Mouse (Mus musculus) MEL (cell line): Measurements from ENCODE around the gene Atl2. TPM values are rescaled to one million over a fixed set of nuclear protein-coding genes. Genes with fewer than 3 reads are reported as not detected.

Experiments used
- DNase-seq: peaks from one replicate; pipeline ENCODE4 v3.0.0; 2011; ENCODE audit warnings: low read depth, low spot score
- H3K27ac ChIP-seq: 2 replicates; pipeline ENCODE4 v1.5.1; 2012; ENCODE audit warnings: low read depth, mild to moderate bottlenecking, control low read depth, low read length, moderate library complexity; ENCODE audit not compliant: control insufficient read depth
- H3K27me3 ChIP-seq, 2 experiments: fragments of 150-350 bp in 1 of 2; sonication (generic) in 1 of 2; 2 replicates each; pipeline ENCODE4 v1.6.1; 2012; ENCODE audit warnings: low read length in 2 of 2, mild to moderate bottlenecking in 2 of 2, improper control_type of control experiment in 1 of 2, moderate library complexity in 1 of 2; ENCODE audit not compliant: insufficient read depth in 2 of 2, control insufficient read depth in 1 of 2
- H3K36me3 ChIP-seq, 2 experiments: 2 replicates each; pipeline ENCODE4 v1.6.1; 2012 to 2014; ENCODE audit warnings: low read length in 2 of 2, improper control_type of control experiment in 1 of 2, inconsistent platforms in 1 of 2, mild to moderate bottlenecking in 1 of 2; ENCODE audit not compliant: insufficient read depth in 2 of 2, control insufficient read depth in 1 of 2
- H3K4me1 ChIP-seq, 2 experiments: fragments of 150-350 bp in 1 of 2; sonication (generic) in 1 of 2; 2 replicates each; pipeline ENCODE4 v1.6.1; 2012; ENCODE audit warnings: low read length in 2 of 2, improper control_type of control experiment in 1 of 2, mild to moderate bottlenecking in 1 of 2; ENCODE audit not compliant: insufficient read depth in 2 of 2, control insufficient read depth in 1 of 2
- H3K4me3 ChIP-seq, 2 experiments: fragments of 150-350 bp in 1 of 2; sonication (generic) in 1 of 2; 2 replicates each; pipeline ENCODE4 v1.5.1; 2012; ENCODE audit warnings: low read depth in 2 of 2, low read length in 2 of 2, mild to moderate bottlenecking in 2 of 2, moderate library complexity in 2 of 2, control low read depth in 1 of 2, improper control_type of control experiment in 1 of 2; ENCODE audit not compliant: control insufficient read depth in 1 of 2, insufficient read depth in 1 of 2
- H3K79me2 ChIP-seq: 2 replicates; pipeline ENCODE4 v1.6.1; 2012; ENCODE audit warnings: mild to moderate bottlenecking, low read length, moderate library complexity; ENCODE audit not compliant: control insufficient read depth, poor library complexity, insufficient read depth
- H3K9ac ChIP-seq: 2 replicates; pipeline ENCODE4 v1.6.1; 2012; ENCODE audit warnings: low read depth, mild to moderate bottlenecking, control low read depth, low read length, moderate library complexity; ENCODE audit not compliant: control insufficient read depth, poor library complexity, severe bottlenecking
- H3K9me3 ChIP-seq: fragments of 150-350 bp; sonication (generic); replicated peaks from 2 replicates; pipeline ENCODE4 v1.6.1; 2012; ENCODE audit warnings: mild to moderate bottlenecking, low read length, improper control_type of control experiment, moderate library complexity; ENCODE audit not compliant: insufficient read depth
- CHD1 ChIP-seq: IDR thresholded peaks from 2 replicates; pipeline ENCODE4 v1.6.1; 2012; ENCODE audit warnings: low read depth, mild to moderate bottlenecking, inconsistent platforms, low read length, improper control_type of control experiment
- CHD2 ChIP-seq: IDR thresholded peaks from 2 replicates; pipeline ENCODE4 v1.6.1; 2011; ENCODE audit warnings: low read length, improper control_type of control experiment
- E2F4 ChIP-seq: IDR thresholded peaks from 2 replicates; pipeline ENCODE4 v1.6.1; 2011; ENCODE audit warnings: low read depth, low read length, improper control_type of control experiment, borderline replicate concordance
- EP300 ChIP-seq, 2 experiments: IDR thresholded peaks; 2 replicates each; pipeline ENCODE4 v1.6.1; 2011; ENCODE audit warnings: improper control_type of control experiment in 2 of 2, low read length in 2 of 2, low read depth in 1 of 2, mild to moderate bottlenecking in 1 of 2
- ETS1 ChIP-seq: IDR thresholded peaks from 2 replicates; pipeline ENCODE4 v1.6.1; 2012; ENCODE audit warnings: low read depth, mild to moderate bottlenecking, inconsistent platforms, low read length, improper control_type of control experiment, moderate library complexity
- GABPA ChIP-seq: IDR thresholded peaks from 2 replicates; pipeline ENCODE4 v1.6.1; 2012; ENCODE audit warnings: low read depth, mild to moderate bottlenecking, inconsistent platforms, low read length, improper control_type of control experiment, moderate library complexity
- GATA1 ChIP-seq: IDR thresholded peaks from 2 replicates; pipeline ENCODE4 v1.6.1; 2011; ENCODE audit warnings: low read depth, low read length, improper control_type of control experiment
- HCFC1 ChIP-seq: IDR thresholded peaks from 2 replicates; pipeline ENCODE4 v1.6.1; 2012; ENCODE audit warnings: low read depth, mild to moderate bottlenecking, inconsistent platforms, low read length, improper control_type of control experiment, moderate library complexity
- KAT2A ChIP-seq: conservative IDR thresholded peaks from 2 replicates; pipeline ENCODE4 v1.6.1; 2012; ENCODE audit warnings: low read depth, low read length, improper control_type of control experiment, inconsistent platforms
- MAX ChIP-seq: IDR thresholded peaks from 2 replicates; pipeline ENCODE4 v1.6.1; 2011; ENCODE audit warnings: low read length, improper control_type of control experiment
- MAZ ChIP-seq: IDR thresholded peaks from 2 replicates; pipeline ENCODE4 v1.6.1; 2012; ENCODE audit warnings: low read depth, mild to moderate bottlenecking, inconsistent platforms, low read length, improper control_type of control experiment
- MEF2A ChIP-seq: IDR thresholded peaks from 2 replicates; pipeline ENCODE4 v1.6.1; 2014; ENCODE audit warnings: low read depth, mild to moderate bottlenecking, inconsistent platforms, low read length, improper control_type of control experiment; ENCODE audit not compliant: poor library complexity, insufficient replicate concordance, severe bottlenecking; ENCODE audit errors: extremely low read depth
- MXI1 ChIP-seq: IDR thresholded peaks from 2 replicates; pipeline ENCODE4 v1.6.1; 2011; ENCODE audit warnings: mild to moderate bottlenecking, low read depth, low read length, improper control_type of control experiment
- NELFE ChIP-seq: IDR thresholded peaks from 2 replicates; pipeline ENCODE4 v1.6.1; 2011; ENCODE audit warnings: low read depth, low read length, improper control_type of control experiment
- POLR2AphosphoS2 ChIP-seq: IDR thresholded peaks from 2 replicates; pipeline ENCODE4 v1.6.1; 2011; ENCODE audit warnings: low read length, improper control_type of control experiment
- POLR2AphosphoS5 ChIP-seq: IDR thresholded peaks from 2 replicates; pipeline ENCODE4 v1.6.1; 2012; ENCODE audit warnings: low read depth, borderline replicate concordance, mild to moderate bottlenecking, inconsistent platforms, low read length, moderate library complexity, mixed read lengths
- RAD21 ChIP-seq: IDR thresholded peaks from 2 replicates; pipeline ENCODE4 v1.6.1; 2011; ENCODE audit warnings: mild to moderate bottlenecking, low read depth, low read length, improper control_type of control experiment
- SIN3A ChIP-seq: IDR thresholded peaks from 2 replicates; pipeline ENCODE4 v1.6.1; 2012; ENCODE audit warnings: low read length, improper control_type of control experiment, inconsistent platforms
- SMC3 ChIP-seq: IDR thresholded peaks from 2 replicates; pipeline ENCODE4 v1.6.1; 2011; ENCODE audit warnings: low read depth, low read length, improper control_type of control experiment
- TBP ChIP-seq: IDR thresholded peaks from 2 replicates; pipeline ENCODE4 v1.8.0; 2011; ENCODE audit warnings: low read depth, low read length, improper control_type of control experiment
- TCF12 ChIP-seq: IDR thresholded peaks from 2 replicates; pipeline ENCODE4 v1.6.1; 2014; ENCODE audit warnings: low read depth, mild to moderate bottlenecking, inconsistent platforms, low read length, improper control_type of control experiment, moderate library complexity
- UBTF ChIP-seq: IDR thresholded peaks from 2 replicates; pipeline ENCODE4 v1.6.1; 2012; ENCODE audit warnings: low read depth, mild to moderate bottlenecking, inconsistent platforms, low read length, improper control_type of control experiment, moderate library complexity, borderline replicate concordance; ENCODE audit not compliant: insufficient read depth
- USF1 ChIP-seq: IDR thresholded peaks from 2 replicates; pipeline ENCODE4 v1.6.1; 2014; ENCODE audit warnings: low read depth, mild to moderate bottlenecking, inconsistent platforms, low read length, improper control_type of control experiment, moderate library complexity
- ZC3H11A ChIP-seq: IDR thresholded peaks from 2 replicates; pipeline ENCODE4 v1.6.1; 2012; ENCODE audit warnings: low read depth, mild to moderate bottlenecking, inconsistent platforms, low read length, improper control_type of control experiment
- ZKSCAN1 ChIP-seq: IDR thresholded peaks from 2 replicates; pipeline ENCODE4 v1.6.1; 2012; ENCODE audit warnings: low read depth, mild to moderate bottlenecking, inconsistent platforms, low read length, improper control_type of control experiment, moderate library complexity
- ZMIZ1 ChIP-seq: IDR thresholded peaks from 2 replicates; pipeline ENCODE4 v1.6.1; 2012; ENCODE audit warnings: low read depth, mild to moderate bottlenecking, inconsistent platforms, low read length, improper control_type of control experiment, moderate library complexity
- polyA plus RNA-seq, 2 experiments: library from polyadenylated mRNA; stranded (reverse) in 1 of 2; unstranded in 1 of 2; fragments of >175 nt in 1 of 2; fragments of >200 nt in 1 of 2; gene quantifications; 2 replicates each; pipeline versions ENCODE4 v1.2.1 to v1.2.4; 2012; ENCODE audit warnings: low replicate concordance in 2 of 2, low read depth in 1 of 2; ENCODE audit not compliant: insufficient read length in 2 of 2, insufficient read depth in 1 of 2, missing spikeins in 1 of 2
- total RNA-seq: library from RNA; depleted of rRNA; stranded (reverse); fragments of 300-350 nt; gene quantifications from 2 replicates; pipeline ENCODE4 v1.2.3, GENCODE M21; 2012

The Atl2 gene
- total and polyA plus RNA-seq, 3 experiments = 29.5 to 118 (median 43.3) TPM

GRCm38 (mm10) chr17:79925865-79926421, 30.0 kb upstream of the Atl2 start (continued):
- TF ChIP-seq MEF2A = no peak
- TF ChIP-seq UBTF = no peak
- peak; percentile 97 to 99 for TF ChIP-seq EP300 (IDR thresholded peaks at IDR 0.05; ENCODE audit: low read depth in 1 of 2, low read length in 2 of 2)
- peak; percentile 96 for TF ChIP-seq GATA1
- peak; percentile 14; the same call in 1 of the 2 replicates for TF ChIP-seq SMC3
- TF ChIP-seq RAD21 = no peak
- no peak; the same call in 1 of the 2 replicates for TF ChIP-seq ZMIZ1
- peak; percentile 94 for TF ChIP-seq TCF12
- TF ChIP-seq ZC3H11A = no peak; the same call in 1 of the 2 replicates
- TF ChIP-seq TBP = peak; percentile 82
- TF ChIP-seq MAX = peak; percentile 90

GRCm38 (mm10) chr17:79920355-79920754, 24.4 kb upstream of the Atl2 start:
- Histone ChIP-seq H3K79me2 (no peaks in the 10 kb centered on the region), H3K27ac (no peak overlapping the region), H3K4me3 (no peak overlapping the region), H3K36me3 (peaks cover 0 to 43% of the 10 kb centered on the region in 2 experiments; a peak in 2 of 4 replicates), H3K27me3 (no peaks in the 10 kb centered on the region), H3K4me1 (peaks cover 42 to 48% of the 10 kb centered on the region in 2 experiments), H3K9ac (no peak overlapping the region), H3K9me3 (no peaks in the 10 kb centered on the region)
- TF ChIP-seq MXI1 (no peak), NELFE (no peak)
- DNase-seq = no peak

- Histone ChIP-seq H3K9me3 (no peaks in the 10 kb centered on the region), H3K4me1 (peaks cover 36 to 42% of the 10 kb centered on the region in 2 experiments), H3K79me2 (no peaks in the 10 kb centered on the region), H3K27me3 (no peaks in the 10 kb centered on the region), H3K27ac (no peak overlapping the region), H3K4me3 (no peak overlapping the region), H3K36me3 (peaks cover 0 to 37% of the 10 kb centered on the region in 2 experiments; a peak in 2 of 4 replicates), H3K9ac (no peak overlapping the region)
- no peak for DNase-seq
- TF ChIP-seq NELFE (no peak), USF1 (no peak), SIN3A (no peak), ZMIZ1 (no peak), UBTF (no peak), GABPA (no peak), CHD2 (no peak), ETS1 (no peak), MAX (no peak), POLR2AphosphoS5 (no peak), MAZ (no peak), KAT2A (no peak), CHD1 (no peak), ZKSCAN1 (no peak), MEF2A (no peak), POLR2AphosphoS2 (no peak), ZC3H11A (no peak), MXI1 (no peak), E2F4 (no peak), HCFC1 (no peak)
Observed at GRCm38 (mm10) chr17:79919566-79920350, 23.8 kb upstream of the Atl2 start.
